Mouse (Mus musculus): ENCODE measurements around the gene Opn4.

Gene Opn4

DNA sequence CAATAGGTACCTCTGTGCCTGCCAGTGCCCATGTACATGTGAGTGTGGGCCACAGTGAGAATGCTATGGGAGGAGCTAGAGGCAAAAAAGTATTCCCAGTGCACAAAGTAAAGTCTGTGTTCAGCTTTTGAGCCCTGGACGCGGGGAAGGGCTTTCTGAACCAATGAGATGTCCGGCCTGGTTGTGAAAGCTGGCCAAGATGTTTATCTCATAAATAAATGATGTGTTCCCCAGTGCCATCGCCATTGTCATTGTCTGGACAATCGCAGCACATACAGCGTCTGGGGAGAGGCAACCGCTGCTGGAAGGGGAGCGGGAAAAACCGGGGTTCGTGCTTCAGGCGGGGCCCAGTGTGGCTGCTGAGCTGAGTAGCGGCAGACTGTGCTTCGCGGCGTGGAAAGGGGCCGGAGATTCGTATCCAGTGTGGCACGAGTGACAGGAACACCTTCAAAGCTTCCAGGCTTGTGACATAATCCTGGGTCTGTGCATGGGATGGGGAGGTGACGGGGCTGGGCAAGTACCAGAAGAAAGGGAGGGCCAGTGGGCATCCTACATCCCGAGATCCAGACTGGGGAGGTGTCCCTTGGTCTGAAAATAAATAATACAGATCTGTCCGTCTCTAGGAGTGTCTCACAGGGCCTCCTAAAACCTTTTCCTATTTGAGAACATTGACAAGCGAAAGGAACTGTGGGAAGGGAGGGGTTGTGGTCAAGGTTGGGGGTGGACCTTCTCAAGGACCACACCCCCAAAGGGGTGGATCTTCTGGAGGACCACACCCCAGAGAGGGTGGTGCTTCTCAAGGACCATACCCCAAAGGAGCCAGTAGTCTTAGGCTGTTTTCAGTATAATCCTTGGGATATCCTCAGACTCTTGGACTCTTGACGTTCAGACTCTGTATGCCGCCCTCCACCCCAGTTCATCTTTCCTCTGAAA is 8.9 kb downstream of the Opn4 start:
- DNase-seq (ENCODE audit: low read depth in 1 of 2, low spot score in 2 of 2): no peak

DNA sequence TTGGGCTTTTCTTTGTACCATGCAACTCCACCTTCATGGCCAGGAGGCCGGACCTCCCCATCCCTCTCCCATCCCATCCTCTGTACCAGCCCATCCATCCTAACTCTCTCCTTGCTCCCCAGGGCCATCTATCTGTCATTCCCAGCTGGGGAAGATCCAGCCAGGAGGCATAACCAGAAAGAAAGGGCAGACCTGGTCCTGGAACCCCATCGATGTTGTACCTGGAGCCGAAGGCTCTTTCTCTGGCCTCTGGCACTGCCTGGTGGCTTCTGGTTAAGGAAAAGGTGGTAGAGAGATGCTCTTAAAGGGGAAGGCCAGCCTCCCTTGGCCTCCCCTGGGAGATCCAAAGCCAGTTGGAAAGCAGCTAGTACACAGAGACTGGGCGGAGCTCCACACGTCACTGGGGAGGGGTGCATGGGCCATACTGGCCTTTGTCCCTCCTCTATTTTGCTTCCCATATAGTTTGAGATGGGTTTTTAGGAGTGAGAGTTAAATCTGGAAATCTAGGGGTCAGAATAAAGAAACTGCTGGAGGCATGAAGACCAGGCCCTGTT is 9.8 kb downstream of the Opn4 start:
- DNase-seq (ENCODE audit: low read depth in 1 of 2, low spot score in 2 of 2): no peak

DNA sequence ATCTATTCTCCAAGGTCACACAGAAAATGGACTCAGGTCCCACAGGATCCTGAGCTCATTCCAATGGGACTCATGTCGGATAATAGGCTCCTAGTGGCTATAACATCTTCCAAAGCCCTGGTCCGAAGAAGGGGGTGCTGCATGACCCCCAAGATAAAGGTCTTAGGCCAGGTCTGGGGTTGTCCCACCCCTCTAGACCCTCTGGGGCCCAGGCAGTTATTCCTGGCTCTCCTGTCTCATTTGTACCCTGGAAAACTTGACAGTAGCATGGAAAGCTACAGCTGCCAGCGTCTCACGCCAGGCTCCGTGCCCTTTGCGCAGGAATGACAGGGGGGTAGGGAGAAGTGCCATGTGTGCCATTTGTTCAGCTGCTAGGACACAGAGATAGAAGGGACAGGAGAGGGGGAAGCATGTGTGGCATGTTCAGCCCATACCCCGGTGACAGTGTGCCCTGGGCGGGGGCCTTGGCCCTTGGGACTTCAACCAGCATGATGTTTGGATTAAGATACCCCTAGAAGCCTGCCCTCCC is 10.7 kb downstream of the Opn4 start:
- no peak for DNase-seq (ENCODE audit: low read depth in 1 of 2, low spot score in 2 of 2)

DNA sequence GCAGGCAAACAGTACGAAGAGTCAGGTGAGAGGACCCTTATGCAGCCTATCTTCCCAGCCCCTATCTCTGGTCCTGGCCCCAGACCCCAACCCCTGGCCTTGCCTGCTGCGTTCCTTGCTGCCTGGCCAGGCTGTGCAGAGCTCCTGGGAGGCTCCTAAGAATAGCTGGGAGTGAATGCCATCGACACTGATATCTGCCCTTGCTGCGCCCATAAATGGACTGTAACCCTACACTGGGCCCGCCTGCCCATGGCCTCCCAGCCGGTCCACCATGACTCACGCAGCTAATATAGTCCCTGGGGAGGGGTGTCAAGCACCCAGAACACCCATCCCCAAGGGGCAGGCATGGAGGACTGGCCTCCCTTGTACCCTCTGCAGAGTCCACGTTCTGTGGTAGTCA is 11.4 kb downstream of the Opn4 start, which contains the start of gene Ldb3:
Gene Ldb3 (minus strand): TSS at position 185 of the 400 bp plus-strand sequence.
- DNase-seq (ENCODE audit: low read depth in 1 of 2, low spot score in 2 of 2): no peak

DNA sequence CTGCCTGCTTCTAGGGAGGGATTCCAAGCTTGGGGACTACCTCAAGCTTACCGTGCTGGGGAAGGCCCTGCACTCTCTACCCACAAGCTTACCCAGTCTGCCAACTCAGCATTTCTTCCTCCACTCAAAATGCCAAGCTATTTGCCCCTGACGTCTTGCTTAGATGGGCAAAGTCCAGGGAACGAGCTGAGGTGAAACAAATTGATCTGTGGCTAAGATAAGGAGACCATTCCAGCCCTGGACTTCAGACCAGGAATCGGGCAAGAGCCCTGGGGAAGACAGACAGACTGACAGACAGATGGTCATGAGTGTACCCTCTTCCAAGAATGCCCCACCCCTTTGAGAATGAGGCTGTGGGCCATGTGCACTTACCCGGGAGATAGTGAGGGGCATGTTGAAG is 11.9 kb downstream of the Opn4 start:
- no peak for DNase-seq (ENCODE audit: low read depth in 1 of 2, low spot score in 2 of 2)

DNA sequence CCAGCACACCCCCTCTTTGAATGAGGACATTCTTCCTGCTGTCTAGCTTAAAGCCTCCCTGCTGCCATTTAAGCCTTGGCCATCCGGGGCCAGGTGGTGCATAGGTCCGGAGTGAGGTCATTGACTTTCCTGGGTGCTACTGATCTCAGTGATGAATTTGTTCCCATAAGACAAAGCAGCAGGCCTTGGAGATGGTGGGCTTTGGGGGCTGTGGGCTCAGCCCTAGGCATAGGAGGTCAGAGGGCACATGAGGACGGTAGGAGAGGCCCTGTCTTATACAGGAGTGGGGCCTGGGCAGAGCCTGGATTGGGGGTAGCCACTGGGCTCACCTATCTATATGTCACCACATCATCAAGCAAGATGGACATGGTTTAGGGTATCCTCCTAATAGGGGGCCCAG is 13.1 kb downstream of the Opn4 start:
- no peak for DNase-seq (ENCODE audit: low read depth in 1 of 2, low spot score in 2 of 2)

DNA sequence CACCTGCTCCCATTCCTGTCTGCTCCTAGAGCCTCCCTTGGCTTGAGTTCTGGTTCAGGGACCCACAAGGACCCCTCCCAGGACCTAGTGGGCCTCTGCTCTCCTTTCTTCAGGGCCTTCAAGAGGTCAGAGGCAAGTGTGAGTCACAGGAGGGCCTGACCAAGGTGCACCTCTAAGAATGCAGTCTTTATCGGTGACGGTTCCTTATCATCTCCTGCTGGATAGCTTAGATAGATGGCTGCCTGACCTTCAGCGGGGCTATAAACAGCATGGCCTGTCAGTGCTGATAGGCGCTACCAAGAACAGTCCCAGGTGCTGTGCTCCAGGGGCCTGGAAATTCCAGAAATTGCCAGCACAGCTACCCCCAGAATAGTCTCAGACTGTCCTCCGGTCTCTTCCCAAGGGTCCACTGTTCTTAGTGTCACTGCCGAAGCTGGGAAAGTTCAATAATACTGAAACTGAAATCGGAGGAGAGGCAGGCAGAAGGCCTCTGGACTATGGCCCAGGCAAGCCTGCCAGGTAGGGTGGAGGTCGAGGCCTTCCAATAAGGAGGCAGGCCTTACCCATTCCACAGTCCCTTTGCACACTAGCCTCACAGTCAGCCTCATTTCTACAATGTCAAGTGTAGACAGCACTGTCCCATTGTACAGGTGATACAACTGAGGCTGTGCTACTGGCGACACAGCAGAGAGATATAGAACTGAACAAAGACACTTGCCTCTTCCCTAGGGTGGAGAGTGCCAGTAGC is 14.4 kb downstream of the Opn4 start:
- no peak for DNase-seq (ENCODE audit: low read depth in 1 of 2, low spot score in 2 of 2)

DNA sequence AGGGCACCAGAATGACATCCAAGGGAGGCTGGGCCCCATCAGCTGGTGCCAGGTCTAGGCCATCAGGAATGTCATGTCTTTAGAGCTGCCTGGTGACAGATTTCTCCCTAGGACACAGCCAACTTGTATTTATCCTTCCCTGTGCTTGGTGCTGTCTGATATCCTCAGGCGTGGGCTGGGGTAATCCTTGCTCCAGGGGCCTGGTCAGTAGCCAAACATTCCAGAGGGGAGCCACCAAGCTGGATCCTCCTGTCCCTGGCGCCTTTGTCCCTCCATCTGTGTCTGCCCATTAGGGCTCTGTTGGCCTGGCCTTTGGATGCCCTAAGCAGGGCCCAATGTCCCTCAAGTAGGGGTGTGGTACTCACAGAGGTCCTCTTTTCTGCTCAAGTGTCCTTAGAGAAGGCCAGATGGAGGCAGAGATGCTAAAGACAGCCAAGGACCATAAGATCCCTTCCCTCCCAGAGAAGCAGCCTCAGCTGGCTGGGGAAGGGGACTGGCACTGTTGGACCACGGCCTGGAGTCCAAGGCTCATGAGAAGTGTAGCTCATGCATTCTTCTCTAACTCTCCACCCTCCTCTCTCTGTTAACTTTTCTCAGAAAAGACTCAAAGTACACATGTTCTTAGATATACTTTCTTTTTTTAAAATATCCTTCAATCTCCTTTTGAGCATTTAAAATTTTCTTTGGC is 17.1 kb downstream of the Opn4 start:
- DNase-seq (ENCODE audit: low read depth in 1 of 2, low spot score in 2 of 2): no peak

DNA sequence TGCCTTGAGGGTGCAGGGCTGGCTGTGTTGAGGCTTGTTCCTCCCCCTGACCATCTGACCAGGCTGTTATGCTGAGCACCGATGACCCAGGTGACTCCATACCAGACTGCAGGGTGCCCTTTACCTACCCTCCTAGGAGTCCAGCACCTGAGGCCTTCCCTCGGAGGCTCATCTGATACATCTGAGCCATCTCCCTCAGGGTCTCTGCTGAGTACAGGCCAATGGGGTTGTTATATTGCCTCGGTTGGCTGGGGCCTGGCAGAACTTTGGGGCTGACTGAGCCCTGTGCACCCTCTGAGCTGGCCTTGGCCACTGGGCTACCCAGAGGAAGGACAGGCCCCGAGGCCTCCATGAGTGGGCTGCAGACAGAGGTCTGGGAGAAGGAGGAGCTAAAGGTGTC is 23.1 kb downstream of the Opn4 start:
- DNase-seq (ENCODE audit: low read depth in 1 of 2, low spot score in 2 of 2): no peak

DNA sequence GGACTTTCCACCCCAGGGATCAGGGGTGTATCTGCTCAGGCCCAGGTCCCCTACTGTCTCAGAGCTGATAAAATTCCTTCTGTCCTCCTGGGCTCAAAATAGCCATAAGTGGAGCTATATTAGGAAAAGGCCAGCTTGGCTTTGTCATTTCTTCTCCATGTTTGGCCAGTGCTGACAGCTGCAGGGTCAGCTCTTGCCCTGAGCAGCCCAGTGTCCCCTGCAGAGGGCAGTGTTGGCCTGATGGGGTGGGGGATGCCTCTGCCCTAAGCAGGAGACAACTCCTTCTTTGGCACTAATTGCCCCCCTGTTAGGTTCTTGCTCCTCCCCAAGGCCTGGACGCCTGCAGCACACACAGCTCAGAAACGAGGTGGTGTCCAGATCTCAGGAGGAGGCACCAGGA is 25.9 kb downstream of the Opn4 start:
- no peak for DNase-seq (ENCODE audit: low read depth in 1 of 2, low spot score in 2 of 2)

DNA sequence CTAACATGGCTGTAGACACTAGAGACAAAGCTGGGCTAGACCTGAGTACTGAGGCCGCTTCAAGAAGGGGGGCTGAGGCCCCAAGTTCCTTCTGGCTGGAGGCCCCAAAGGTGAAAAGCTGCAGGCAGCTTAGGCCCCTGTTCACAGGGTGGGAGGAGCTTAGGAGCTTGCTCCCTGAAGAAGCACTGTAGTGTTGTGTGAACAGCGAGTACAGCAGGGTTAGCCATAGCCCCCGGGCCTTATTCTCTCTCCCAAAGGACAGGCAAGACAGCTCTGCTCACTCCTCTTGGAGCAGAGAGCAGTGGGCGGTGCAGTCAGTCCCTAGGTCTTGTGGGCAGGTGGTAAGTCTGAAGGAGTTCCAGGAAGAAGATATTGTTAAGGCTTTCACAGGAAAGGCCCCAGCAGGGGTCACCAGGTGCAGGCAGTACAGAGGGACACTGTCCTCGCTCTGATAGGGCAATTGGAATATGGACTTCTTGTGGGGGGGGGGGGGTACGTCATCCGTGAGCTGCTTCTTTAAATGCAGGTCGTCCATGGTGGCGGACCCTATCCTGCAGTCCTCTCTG is 26.5 kb downstream of the Opn4 start:
- DNase-seq (ENCODE audit: low read depth in 1 of 2, low spot score in 2 of 2): no peak

DNA sequence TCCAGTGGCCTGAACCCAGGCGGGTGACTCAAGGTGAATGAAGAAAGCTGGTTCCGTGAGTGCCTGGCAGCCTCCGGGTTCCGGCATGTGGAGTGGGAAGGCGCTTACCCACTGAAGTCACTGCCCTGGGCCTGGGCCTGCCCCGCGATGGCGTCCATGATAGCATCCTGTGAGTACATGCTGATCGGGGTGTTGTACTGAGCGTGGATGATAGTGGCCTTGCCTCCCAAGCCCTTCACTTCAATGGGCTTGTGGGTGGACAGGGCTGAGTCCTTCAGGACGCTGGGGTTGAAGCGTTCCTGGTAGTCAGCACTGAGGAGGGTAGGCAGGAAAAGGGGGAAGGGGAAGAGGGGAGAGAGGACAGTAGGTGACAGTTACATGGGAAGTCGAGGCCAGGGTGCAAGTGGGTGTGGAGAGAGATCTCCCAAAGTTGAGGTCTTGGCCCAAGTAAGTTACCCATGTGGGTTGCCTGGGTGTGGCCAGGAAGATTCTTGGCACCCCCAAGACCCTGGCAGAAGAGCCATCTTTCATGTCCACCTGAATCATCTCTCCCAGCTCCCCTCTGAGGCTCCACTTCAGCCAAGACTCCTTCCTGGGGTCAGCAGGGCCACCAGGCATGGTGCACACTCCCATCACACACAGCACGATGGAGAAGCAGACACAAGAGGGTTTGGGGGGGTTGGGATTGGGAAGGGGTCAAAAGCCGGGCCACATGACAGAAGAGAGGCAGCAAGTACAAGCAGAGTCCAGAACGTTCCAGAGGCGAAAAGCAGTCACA is 28.1 kb downstream of the Opn4 start:
- no peak for DNase-seq (ENCODE audit: low read depth in 1 of 2, low spot score in 2 of 2)

DNA sequence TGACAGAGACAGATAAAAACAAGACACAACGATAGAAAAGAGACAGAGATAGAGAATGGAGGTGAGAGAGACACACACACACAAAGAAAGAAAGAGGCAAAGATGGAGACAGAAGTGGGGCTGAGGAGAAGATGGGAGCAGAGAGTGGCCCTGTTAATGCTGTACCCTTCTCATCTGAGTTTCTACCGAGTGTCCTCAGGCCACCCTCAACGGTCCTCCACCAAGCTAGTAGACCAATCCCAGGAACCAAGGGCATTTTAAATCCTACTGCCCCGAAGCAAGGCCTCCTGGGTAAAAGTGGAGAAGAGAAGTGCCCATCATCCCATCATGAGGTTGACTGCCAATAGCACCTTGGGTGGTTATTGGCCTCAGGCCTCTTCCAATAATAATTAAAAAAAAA is 29.0 kb downstream of the Opn4 start:
- DNase-seq (ENCODE audit: low read depth in 1 of 2, low spot score in 2 of 2): no peak

DNA sequence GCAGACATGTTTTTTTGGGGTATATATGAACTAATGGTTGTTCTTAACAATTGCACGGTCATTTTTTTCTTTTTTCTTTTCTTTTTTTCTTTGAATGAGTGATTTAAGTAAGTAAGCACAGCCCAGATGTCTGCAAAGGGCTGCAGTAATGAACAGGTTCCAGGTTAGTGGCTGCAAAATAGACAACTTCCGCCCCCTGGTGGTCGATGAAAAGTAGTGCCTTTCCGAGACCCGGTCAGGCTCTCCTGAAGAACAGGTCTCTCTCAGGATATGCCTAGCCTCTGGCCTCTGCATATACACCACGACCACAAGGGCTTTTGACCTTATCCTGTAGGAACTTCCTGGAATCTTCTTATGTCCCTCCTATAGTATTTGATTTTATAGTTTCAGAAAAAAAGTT is 29.6 kb downstream of the Opn4 start:
- DNase-seq (ENCODE audit: low read depth in 1 of 2, low spot score in 2 of 2): no peak

DNA sequence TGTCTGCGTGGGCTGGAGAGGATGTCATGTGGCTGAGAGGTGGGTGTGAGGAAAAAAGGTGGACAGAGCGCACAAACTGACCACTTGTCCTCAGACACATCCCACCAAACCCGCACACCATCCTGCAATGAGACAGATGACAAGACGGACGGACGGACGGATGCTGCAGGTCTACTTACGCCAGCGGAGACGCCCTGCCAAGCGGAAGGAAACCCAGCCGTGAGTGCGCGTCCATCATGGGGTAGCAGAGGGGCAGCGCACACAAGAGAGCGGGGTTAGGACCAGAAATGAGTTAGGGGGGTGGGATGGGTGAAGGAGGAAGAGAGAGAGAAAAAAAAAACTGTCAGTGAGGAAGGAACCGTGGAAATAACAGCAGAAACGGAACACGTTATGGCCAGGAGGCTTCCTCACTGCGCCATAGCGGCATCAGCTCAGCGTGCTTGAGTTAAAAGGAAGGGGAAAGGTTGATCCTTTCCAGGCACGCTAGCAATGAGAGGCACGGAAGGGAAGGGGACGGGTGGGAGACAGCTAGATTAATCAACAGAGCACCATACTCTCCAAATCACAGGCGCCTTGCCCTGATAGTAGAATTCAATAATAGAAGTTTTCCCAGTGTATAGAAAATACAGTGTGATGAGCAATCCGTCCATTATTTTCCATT is 30.3 kb downstream of the Opn4 start:
- DNase-seq (ENCODE audit: low read depth in 1 of 2, low spot score in 2 of 2): no peak

DNA sequence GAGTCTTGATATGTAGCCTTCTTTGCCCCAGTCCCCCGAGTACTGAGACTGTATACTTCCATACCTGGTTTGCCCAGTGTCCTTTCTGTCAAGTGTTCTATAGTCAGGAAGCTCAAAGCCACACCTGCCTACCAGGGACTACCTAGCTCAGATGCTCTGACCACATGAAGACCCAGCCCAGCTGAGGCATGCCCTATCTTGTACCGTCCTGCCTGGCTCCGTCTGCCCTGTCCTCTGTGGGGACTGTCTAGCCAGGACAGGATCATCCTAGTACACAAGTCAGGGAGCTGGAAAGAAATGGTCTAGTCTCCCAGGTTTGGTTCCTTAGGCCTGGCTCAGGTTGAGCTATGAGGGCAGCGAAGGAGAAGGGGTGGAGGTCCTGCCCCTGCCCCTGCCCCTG is 31.3 kb downstream of the Opn4 start:
- DNase-seq (ENCODE audit: low read depth in 1 of 2, low spot score in 2 of 2): no peak

DNA sequence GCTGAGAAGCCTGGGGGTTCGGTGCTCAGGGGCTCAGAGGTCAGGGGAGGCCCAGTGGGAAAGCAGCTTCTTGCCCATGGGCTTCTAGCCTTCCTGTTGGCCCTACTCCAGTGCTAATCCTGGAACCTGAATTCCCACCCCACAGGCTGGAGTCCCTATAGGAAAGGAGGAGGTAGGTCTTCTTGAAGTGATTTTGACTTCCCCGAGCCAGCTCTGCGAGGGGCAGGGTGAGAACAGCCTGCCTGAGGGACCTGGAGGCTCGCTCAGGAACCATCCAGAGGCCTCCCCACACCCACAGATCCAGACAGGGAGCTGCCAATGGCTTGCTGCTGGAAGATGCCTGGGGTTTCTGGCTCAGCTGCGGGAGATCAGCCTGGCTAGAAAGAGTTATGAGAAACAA is 32.2 kb downstream of the Opn4 start:
- DNase-seq (ENCODE audit: low read depth in 1 of 2, low spot score in 2 of 2): no peak

DNA sequence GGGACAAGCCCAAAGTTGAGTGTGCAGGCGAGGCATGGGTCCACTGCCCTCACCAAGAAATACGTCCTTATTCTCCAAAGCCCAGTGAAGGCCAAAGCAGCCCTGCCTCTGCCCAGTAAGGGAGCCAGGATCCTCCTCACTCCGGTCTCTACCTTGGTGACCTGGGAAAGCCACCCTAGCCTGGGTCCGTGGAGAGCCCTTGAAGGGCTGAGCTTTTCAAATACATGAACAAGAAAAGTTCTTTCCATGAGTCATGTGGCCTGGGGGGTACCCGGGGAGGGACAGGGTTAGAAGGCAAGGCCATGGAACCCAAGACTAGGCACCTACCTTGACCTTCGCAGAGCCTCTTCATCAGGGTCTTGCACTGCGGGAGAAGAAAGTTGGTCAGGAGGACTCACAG is 33.4 kb downstream of the Opn4 start:
- no peak for DNase-seq (ENCODE audit: low read depth in 1 of 2, low spot score in 2 of 2)

DNA sequence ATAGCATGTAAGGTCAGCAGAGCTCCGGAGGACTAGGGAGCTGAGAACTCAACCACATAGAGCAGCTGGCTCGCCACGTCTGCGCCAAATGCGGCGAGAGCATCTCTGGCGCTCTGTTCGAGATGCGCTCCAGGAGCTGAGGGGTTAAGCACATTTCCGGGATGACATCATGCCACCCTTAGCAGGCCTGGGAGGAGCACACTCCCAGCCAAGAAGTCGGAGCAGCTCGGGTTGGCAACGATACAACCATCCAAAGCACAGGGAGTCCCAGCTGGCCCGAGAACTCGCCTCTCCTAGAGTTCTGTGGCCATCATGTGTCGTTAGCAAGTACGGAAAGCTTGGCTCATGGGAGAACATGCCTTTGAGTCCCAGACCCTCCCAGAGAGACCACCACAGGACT is 34.2 kb downstream of the Opn4 start:
- DNase-seq (ENCODE audit: low read depth in 1 of 2, low spot score in 2 of 2): no peak

DNA sequence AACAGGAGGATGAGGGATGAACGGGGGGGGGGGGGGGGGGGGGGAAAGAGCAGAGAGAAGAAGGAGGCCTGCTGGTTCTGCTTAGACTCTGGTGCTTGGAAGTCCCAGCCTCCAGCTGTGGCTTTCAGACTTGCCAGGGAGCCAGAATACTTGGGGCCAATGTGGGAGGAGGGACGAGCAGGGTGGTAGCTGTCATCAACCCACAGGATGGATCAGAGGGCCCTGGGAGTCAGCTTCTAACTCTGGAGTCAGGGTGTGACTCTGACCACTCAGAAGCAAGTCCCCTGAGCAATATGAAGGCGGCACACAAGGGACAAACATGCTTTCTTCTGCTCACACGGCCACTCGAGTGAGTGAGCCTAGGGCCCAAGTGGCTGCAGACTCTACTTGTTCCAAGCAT is 35.3 kb downstream of the Opn4 start:
- DNase-seq (ENCODE audit: low read depth in 1 of 2, low spot score in 2 of 2): no peak
